Mouse (Mus musculus): ENCODE data around the gene Tmem19. TPM values are rescaled to one million over a fixed set of nuclear protein-coding genes. Genes with fewer than 3 reads are reported as not detected.
"Not testable (repeated sequence)": the region's sequence is repeated elsewhere in the genome, so short reads cannot be mapped to it uniquely, and the experiment has no call there.

Tmem19 gene
- polyA plus RNA-seq, 1 experiment from 2014 or later = 35.3 TPM

DNA sequence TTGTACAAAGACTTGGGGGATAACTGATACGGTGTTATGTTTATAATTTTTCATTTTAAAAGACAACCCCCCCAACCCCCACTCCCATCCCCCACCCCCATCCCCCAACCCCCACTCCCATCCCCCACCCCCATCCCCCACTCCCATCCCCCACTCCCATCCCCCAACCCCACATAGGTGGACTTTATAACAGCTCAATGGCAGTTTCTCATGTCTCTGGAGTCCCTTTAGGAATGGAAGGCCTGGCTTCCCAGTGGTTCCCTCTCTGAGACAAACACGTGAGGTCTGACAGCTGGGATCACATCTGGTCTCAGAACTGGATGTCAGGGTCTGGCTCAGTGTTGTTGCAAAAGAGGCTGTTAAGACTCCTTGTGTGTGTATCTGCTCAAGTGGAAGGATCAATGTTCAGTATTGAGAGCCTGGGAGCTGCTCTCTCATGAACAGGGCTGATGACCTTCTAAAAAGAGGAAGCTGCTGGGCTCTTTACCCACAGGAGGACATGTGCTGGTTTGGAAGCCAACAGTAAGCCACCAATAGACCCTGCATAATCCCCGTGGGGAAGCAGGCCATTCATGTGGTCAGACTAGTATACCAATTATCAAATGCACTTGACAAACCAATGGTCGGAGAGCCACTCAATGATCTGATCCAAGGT is 19.4 kb downstream of the Tmem19 start:
- Histone ChIP-seq H3K4me2 (no peak overlapping the region), H3K9me3 (no peaks in the 10 kb centered on the region), H3K27ac (no peak overlapping the region), H3K9ac (no peak overlapping the region), H3K36me3 (replicated peaks) (peaks cover 45% of the 10 kb centered on the region), H3K27me3 (no peaks in the 10 kb centered on the region), H3K4me3 (replicated peaks) (no peak overlapping the region), H3K4me1 (no peaks in the 10 kb centered on the region)
- ATAC-seq (ENCODE audit: low FRiP score) = no peak
- WGBS = 88% methylated on average over 4 of the region's 4 CpGs

DNA sequence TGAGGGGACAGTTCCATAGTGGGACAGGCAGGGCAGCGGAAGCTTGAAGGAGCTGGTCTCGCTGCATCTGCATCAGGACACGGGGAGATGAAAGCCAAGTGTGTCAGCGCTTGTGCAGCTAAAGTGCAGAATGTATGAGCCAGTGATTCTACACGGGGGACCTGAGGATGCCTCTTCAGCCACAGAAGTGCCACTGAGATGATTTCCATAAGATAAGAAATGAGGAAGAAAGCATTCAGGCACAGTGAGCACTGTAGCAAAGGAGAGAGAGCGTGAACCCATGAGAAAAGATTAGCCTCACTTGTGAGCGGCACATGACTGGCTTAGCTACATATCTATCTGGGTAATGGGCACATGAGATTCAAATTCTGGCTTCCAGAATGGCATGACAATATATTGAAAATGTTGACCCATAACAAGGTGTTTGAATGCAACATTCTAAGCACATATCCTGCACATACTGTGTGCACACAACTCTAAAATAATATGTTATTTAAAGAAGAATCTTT is 22.4 kb downstream of the Tmem19 start:
- Histone ChIP-seq H3K9me3 (no peaks in the 10 kb centered on the region), H3K4me1 (no peaks in the 10 kb centered on the region), H3K9ac (no peak overlapping the region), H3K27ac (no peak overlapping the region), H3K36me3 (replicated peaks) (peaks cover 30% of the 10 kb centered on the region), H3K4me2 (no peak overlapping the region), H3K4me3 (replicated peaks) (no peak overlapping the region), H3K27me3 (no peaks in the 10 kb centered on the region)
- WGBS = 94% methylated on average over 7 of the region's 7 CpGs
- no peak for ATAC-seq (ENCODE audit: low FRiP score)

DNA sequence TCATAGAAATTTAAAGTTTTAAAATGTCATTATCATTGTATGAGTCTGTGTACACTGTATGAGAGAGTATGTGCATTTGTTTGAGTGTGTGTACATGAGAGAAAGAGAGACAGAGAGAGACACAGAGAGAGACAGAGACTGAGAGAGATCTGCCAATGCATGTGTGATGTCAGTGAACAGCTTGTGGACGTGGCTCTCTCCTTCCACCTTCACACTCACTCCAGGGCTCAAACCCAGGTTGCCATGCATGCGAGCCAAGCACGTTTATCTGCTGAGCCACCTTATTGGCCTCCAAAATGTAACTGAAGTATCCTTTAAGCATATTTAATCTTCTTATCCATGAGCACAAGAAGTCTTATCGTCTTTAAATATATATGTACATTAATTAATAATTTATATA is 25.4 kb downstream of the Tmem19 start:
- no peak overlapping the region for H3K27ac ChIP-seq
- H3K9me3 ChIP-seq = no peaks in the 10 kb centered on the region
- H3K36me3 ChIP-seq (replicated peaks) = peaks cover 9% of the 10 kb centered on the region
- no peak for ATAC-seq (ENCODE audit: low FRiP score)
- no peaks in the 10 kb centered on the region for H3K4me1 ChIP-seq
- no peaks in the 10 kb centered on the region for H3K27me3 ChIP-seq
- no peak overlapping the region for H3K4me2 ChIP-seq
- no peak overlapping the region for H3K9ac ChIP-seq
- H3K4me3 ChIP-seq (replicated peaks) = no peak overlapping the region
- 88% methylated on average over 4 of the region's 4 CpGs for whole genome bisulfite sequencing

DNA sequence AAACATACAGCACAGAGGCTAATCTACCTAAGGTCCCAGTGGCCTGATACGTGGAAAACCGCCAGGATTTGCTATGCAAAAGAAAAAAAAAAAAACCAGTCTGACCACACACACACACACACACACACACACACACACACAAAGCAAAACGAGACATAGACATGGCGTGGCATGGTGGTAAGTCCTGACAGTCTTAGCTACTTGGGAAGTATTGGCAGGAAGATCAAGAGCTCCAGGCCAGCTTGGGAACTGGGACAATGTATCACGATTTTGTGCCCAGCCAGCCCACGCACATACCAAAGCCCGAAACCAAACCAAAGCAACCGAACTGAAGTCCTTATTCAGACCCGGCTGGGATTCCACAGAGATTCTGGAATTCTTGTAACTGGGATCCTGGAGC is 28.8 kb downstream of the Tmem19 start:
- H3K27ac ChIP-seq = no peak overlapping the region
- H3K36me3 ChIP-seq (replicated peaks) = no peaks in the 10 kb centered on the region
- H3K4me2 ChIP-seq = no peak overlapping the region
- H3K4me1 ChIP-seq = no peaks in the 10 kb centered on the region
- no peaks in the 10 kb centered on the region for H3K9me3 ChIP-seq
- no peak for ATAC-seq (ENCODE audit: low FRiP score)
- no peak overlapping the region for H3K4me3 ChIP-seq (replicated peaks)
- 85% methylated on average over 9 of the region's 9 CpGs for WGBS
- H3K27me3 ChIP-seq = no peaks in the 10 kb centered on the region
- no peak overlapping the region for H3K9ac ChIP-seq

DNA sequence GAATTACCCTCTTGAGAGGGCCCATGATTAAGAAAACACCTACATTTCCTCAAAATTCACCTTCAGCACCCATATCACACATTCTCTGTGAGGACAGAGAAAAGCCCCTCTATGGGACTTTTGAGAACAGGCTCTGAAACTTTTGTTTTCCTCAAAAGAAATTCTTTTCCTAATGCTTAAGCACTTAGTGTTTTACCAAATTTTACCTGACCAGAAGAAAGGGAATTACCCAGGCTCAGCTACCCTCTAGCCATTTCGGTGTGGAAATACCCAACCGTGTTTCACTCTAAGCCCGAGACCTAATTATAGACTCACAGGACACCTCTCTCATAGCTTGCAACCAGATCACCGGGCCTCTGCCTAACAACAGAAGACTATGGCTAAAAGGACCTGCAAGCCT is 29.3 kb downstream of the Tmem19 start:
- no peak overlapping the region for H3K9ac ChIP-seq
- no peak overlapping the region for H3K27ac ChIP-seq
- H3K9me3 ChIP-seq = no peaks in the 10 kb centered on the region
- no peaks in the 10 kb centered on the region for H3K27me3 ChIP-seq
- 88% methylated on average over 4 of the region's 4 CpGs for WGBS
- H3K4me3 ChIP-seq (replicated peaks) = no peak overlapping the region
- no peak for ATAC-seq (ENCODE audit: low FRiP score)
- no peaks in the 10 kb centered on the region for H3K36me3 ChIP-seq (replicated peaks)
- no peaks in the 10 kb centered on the region for H3K4me1 ChIP-seq
- H3K4me2 ChIP-seq = no peak overlapping the region

DNA sequence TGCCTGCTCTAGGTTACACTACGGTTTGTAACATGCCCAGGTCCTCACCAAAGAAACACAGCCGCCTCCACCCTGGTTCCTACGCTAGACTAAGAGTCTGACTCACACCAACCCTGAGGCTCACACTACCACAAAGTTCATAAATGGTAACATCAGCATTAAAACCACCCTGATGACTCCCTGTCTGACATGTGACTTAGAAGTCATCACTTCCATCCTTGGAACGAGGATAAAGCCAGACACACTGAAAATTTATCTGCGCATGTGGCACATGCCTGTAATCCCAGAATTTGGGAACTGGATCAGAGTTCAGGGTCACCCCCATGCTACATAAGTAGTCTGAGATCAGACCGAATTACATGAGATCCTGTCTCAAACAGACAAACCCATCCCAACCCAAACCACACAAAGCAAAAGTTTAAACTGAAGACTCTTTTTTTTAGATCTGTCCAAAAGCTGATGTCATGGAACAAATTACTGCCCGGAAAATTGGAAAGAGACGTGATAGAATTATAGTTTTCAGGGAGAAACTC is 29.8 kb downstream of the Tmem19 start:
- no peaks in the 10 kb centered on the region for H3K4me1 ChIP-seq
- H3K36me3 ChIP-seq (replicated peaks) = no peaks in the 10 kb centered on the region
- WGBS = 86% methylated on average over 8 of the region's 8 CpGs
- no peak for ATAC-seq (ENCODE audit: low FRiP score)
- no peak overlapping the region for H3K4me3 ChIP-seq (replicated peaks)
- no peak overlapping the region for H3K27ac ChIP-seq
- H3K9me3 ChIP-seq = no peaks in the 10 kb centered on the region
- H3K27me3 ChIP-seq = no peaks in the 10 kb centered on the region
- no peak overlapping the region for H3K4me2 ChIP-seq
- no peak overlapping the region for H3K9ac ChIP-seq

DNA sequence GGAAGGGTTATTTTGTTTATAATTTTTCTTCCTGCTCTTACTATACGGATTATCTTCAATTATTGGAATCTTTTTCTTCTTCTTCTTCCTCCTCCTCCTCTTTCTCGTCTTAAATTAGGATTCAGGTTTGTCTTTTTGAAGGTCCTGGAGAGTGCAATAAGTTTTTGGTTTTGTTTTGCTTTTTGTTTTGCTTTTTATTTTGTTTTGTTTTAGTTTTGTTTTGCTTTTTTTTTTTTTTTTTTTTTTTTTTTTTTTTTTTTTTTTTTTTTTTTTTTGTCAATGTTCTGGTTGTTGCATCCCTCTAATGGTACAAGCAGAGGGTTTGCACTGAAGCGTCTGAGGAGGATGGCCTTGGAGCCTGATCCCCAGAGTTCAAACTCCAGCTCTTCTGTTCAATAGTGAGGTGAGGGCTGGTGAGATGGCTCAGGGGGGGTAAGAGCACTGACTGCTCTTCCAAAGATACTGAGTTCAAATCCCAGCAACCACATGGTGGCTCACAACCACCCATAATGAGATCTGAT is 33.2 kb downstream of the Tmem19 start:
- no peaks in the 10 kb centered on the region for H3K9me3 ChIP-seq
- H3K27me3 ChIP-seq = no peaks in the 10 kb centered on the region
- H3K36me3 ChIP-seq (replicated peaks) = no peaks in the 10 kb centered on the region
- no peak overlapping the region for H3K27ac ChIP-seq
- H3K4me3 ChIP-seq (replicated peaks) = no peak overlapping the region
- no peak overlapping the region for H3K4me2 ChIP-seq
- 87% methylated on average over 3 of the region's 3 CpGs for WGBS
- H3K4me1 ChIP-seq = no peaks in the 10 kb centered on the region
- no peak overlapping the region for H3K9ac ChIP-seq
- no peak for ATAC-seq (ENCODE audit: low FRiP score)

DNA sequence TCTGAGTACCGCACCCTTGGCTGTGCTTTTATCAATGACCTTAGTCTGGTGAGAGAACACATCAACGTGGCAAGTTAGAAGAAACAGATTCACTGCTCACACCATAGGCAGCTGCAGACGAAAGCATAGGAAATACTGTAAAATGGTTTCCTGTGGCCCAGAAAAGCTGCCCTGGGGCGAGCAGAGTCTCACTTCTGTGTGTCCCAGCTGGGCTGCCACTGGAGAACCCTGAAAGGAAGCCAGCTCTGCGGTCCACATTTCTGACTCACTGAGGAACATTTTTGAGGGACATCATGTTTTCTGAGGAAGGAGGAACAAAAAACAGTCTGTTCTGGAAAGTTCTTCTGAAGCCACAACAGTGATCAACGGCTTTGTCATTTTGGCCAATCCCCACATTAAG is 33.8 kb downstream of the Tmem19 start:
- 82% methylated on average over 6 of the region's 6 CpGs for WGBS

DNA sequence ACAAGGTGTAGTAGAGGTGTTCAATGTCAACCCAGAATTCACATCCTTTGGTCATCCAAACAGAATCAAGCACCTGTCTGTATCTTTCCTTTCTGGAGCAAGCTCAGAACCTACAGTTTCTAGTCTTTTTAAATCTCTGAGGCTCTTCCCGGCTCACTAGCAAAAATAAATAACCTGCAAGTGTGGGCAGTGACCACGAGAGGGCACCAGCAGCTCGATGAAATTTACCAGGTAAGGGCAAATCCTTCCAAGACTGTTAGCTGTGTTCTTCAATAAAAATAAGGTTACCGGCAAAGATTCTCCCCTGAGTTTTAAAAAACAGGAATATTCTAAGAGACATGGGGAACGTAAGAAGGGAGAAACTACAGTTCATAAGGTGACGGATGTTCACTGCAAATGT is 39.0 kb downstream of the Tmem19 start:
- H3K27ac ChIP-seq = no peak overlapping the region
- ATAC-seq (ENCODE audit: low FRiP score) = no peak

More for the DNA sequence above, 33.8 kb downstream of the Tmem19 start:
- Histone ChIP-seq H3K4me2 (no peak overlapping the region), H3K27ac (no peak overlapping the region), H3K4me1 (no peaks in the 10 kb centered on the region), H3K27me3 (no peaks in the 10 kb centered on the region), H3K9ac (no peak overlapping the region), H3K9me3 (no peaks in the 10 kb centered on the region), H3K4me3 (replicated peaks) (no peak overlapping the region), H3K36me3 (replicated peaks) (no peaks in the 10 kb centered on the region)
- ATAC-seq (ENCODE audit: low FRiP score) = no peak

DNA sequence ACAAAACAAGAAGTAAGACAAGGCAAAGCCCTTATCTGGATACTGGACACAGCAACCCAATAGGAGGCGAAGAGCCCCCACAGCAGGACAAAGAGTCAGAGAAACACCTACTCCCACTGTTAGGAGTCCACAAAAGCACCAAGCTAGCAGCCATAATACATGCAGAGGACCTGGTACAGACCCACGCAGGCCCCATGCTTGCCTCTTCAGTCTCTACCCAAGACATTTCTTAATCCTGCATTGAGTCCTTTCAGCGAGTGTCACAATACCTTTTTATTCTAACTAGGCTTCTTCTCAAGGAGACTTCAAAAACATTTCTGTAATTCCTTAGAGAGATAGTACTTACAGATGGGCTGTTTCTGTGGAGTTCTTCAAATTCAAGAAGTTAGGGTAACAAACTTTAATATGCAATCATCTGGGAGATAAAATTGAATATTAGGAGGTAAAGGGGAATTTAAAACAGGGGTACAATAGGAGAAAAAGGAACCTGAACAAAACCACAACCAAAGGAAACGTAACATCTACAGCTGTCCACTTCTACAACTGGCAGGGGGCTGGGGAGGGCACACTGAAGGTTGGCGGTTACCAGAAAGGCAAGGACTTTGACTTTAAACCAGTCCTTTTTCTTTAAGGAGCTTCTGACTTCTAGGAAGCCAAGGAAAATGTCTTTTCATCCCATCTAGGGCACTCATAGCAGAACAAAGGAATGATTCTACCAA is 40.8 kb downstream of the Tmem19 start:
- no peaks in the 10 kb centered on the region for H3K4me1 ChIP-seq
- 58% methylated on average over 5 of the region's 5 CpGs for WGBS
- H3K9ac ChIP-seq = no peak overlapping the region
- no peak overlapping the region for H3K27ac ChIP-seq
- no peak overlapping the region for H3K4me2 ChIP-seq
- H3K27me3 ChIP-seq = peaks cover 9% of the 10 kb centered on the region; the same call in 1 of the 2 replicates
- ATAC-seq (ENCODE audit: low FRiP score) = no peak
- H3K4me3 ChIP-seq (replicated peaks) = no peak overlapping the region
- no peaks in the 10 kb centered on the region for H3K9me3 ChIP-seq
- no peaks in the 10 kb centered on the region for H3K36me3 ChIP-seq (replicated peaks)

More for the DNA sequence above, 39.0 kb downstream of the Tmem19 start:
- Histone ChIP-seq H3K9ac (no peak overlapping the region), H3K9me3 (no peaks in the 10 kb centered on the region), H3K27me3 (peaks cover 9% of the 10 kb centered on the region; the same call in 1 of the 2 replicates), H3K4me1 (no peaks in the 10 kb centered on the region), H3K4me3 (replicated peaks) (no peak overlapping the region), H3K4me2 (no peak overlapping the region), H3K36me3 (replicated peaks) (no peaks in the 10 kb centered on the region)
- 11% methylated on average over 6 of the region's 6 CpGs for WGBS

DNA sequence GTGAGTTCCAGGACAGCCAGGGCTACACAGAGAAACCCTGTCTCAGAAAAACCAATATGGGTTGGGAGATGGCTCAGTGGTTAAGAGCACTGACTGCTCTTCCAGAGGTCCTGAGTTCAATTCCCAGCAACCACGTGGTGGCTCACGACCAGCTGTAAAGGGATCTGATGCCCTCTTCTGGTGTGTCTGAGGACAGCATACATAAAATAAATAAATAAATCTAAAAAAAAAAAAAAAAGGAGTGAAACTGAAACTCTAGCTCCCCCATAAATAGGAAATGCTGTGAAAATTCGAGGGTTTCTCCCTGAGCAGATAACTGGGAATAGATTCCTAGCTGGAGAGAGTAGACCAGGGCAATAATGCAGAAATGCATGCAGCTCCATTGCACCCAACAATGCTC is 43.9 kb downstream of the Tmem19 start:
- not testable (repeated sequence) for H3K27me3 ChIP-seq; ATAC-seq (ENCODE audit: low FRiP score); H3K4me3 ChIP-seq (replicated peaks); H3K4me2 ChIP-seq; H3K9ac ChIP-seq; H3K36me3 ChIP-seq (replicated peaks); H3K9me3 ChIP-seq; H3K4me1 ChIP-seq; H3K27ac ChIP-seq
- 70% methylated on average over 3 of the region's 3 CpGs for WGBS

DNA sequence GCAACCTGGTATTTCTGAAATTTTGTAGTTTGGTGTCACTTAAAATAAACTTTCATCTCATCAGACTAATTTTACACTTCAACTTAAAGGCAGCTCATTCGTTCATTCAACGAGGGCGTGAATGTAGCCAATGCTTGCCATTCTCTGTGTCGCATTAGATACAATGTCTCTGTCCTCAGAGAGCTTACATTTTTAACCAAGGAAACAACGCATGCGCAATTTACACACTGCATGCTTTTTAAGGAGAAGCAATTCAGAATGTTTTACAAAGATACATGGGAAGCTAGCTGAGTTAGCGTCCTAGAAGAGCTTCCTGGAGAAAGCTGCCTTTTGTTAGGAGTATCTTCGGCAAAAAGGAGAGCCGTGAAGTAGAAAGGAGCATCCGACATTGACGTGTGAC is 46.0 kb downstream of the Tmem19 start:
- ATAC-seq (ENCODE audit: low FRiP score) = no peak
- Histone ChIP-seq H3K4me3 (replicated peaks) (peak overlapping the region; percentile 88; the same call in 1 of the 2 replicates), H3K4me1 (peaks cover 24% of the 10 kb centered on the region), H3K27ac (0 out of 2 replicates have a peak overlapping the region, but pooled peaks have one; percentile 94), H3K4me2 (peak overlapping the region; percentile 82), H3K36me3 (replicated peaks) (no peaks in the 10 kb centered on the region), H3K9ac (no peak overlapping the region), H3K27me3 (no peaks in the 10 kb centered on the region), H3K9me3 (no peaks in the 10 kb centered on the region)
- 59% methylated on average over 11 of the region's 11 CpGs for WGBS
